Mouse (Mus musculus) adrenal gland, adult 10 weeks (tissue): ENCODE measurements around the gene Kcnj5. TPM values are rescaled to one million over a fixed set of nuclear protein-coding genes. Genes with fewer than 3 reads are reported as not detected.

ENCODE experiments used
- polyA plus RNA-seq: library from polyadenylated mRNA; stranded (reverse); fragments of 350-450 nt; fragmentation: Illumina TruSeq; extraction: RNeasy Lipid Tissue Mini Kit (QIAGEN cat#74804); gene quantifications from one replicate; pipeline ENCODE4 v1.2.3, GENCODE M21; 2014; ENCODE audit warnings: low read depth, low replicate concordance

Kcnj5 gene
- polyA plus RNA-seq = 0.58 TPM

DNA sequence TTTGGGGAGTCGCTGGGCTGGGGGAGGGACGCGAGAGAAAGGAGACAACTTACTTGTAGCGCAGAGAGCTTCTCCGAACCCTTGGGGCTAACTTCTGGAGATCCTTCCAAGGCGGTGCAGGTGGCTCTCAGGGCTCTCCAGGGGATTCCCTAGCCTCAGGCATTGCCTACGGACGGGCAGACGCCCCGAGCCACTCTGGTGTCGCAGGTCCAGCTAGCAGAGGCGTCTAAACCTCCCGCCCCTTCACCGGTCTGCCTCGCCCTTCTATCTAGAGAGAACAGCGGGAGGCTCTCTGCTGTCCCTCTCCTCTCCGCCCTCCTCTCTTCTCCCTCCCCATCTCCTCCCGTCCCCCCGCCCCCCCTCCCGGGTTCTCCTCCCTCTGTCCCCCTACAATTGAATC lies at the start of gene Kcnj5:
Gene Kcnj5, minus strand, starts transcription at position 300 of the 400 bp plus-strand sequence.

DNA sequence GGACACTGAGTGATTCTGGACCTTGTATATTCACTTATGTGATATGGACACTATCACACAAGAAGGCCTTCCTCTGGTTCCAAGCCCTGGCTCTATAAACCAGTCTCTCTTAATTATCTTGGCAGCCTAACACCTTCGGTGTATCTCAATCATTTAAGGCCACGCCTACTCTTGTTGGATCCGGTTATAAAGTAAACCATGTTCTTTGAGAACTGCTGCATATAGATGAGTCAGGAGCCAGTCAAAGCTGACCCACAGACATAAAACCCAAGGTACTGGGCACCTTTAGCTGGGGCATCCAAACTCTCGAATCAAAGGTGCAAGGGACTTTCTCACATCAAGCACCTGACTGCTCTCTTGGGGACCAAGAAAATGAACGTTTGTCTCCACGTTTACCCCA lies 28.1 kb upstream of the Kcnj5 start, which contains the start of gene Kcnj1:
Gene Kcnj1, plus strand, starts transcription at position 292 of the 400 bp plus-strand sequence.

Other genes starting within 250 kb of the Kcnj5 start
- gene Arhgap32, start 228.2 kb downstream of the Kcnj5 start, polyA plus RNA-seq = 14.1 TPM
- not detected for gene Kcnj1, start 28.1 kb upstream of the Kcnj5 start, polyA plus RNA-seq
- 18.1 TPM for gene Fli1, start 198.5 kb upstream of the Kcnj5 start, polyA plus RNA-seq